Mouse (Mus musculus): ENCODE measurements at regions not wholly inside any gene's neighbourhood (a gene's known extent, or its start where the extent isn't known, plus 50 kb on each side); places are given as distances from the start of the nearest gene placed in this dataset.

GRCm38 (mm10) chr9:94116961-94117360 is 420.9 kb downstream of the 1190002N15Rik start:
- TF ChIP-seq POLR2A (IDR thresholded peaks at IDR 0.05; ENCODE audit: borderline replicate concordance, extremely low read depth, insufficient read depth, insufficient read length, poor library complexity, severe bottlenecking) (no peak), CTCF (IDR thresholded peaks at IDR 0.05; ENCODE audit: borderline replicate concordance, extremely low read depth, insufficient read depth, insufficient read length) (no peak)
